Mouse (Mus musculus): ENCODE measurements at regions not wholly inside any gene's neighbourhood (a gene's known extent, or its start where the extent isn't known, plus 50 kb on each side); places are given as distances from the start of the nearest gene placed in this dataset.

DNA sequence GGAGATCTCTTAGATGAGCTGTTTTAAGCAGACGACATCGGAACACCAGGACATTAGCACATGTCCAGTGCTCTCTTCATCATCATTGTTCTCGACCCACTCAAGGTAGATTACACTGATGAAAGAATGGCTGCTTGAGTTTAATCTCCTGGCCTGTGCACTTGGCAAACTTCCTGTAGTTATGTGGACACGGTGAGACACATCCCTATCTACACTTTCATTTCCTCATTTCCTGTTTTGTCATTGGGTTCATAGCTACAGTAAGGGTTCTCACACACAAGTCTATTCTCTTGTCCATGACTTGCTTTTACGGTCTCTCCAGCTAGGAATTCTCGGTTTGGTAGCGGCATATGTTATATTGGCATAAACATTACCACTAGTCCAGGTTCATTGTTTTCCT is 190.5 kb downstream of the Pdgfra start:
- H3K9ac ChIP-seq (replicated peaks), result no peak overlapping the region
- H3K36me3 ChIP-seq, result no peaks in the 10 kb centered on the region
- no peaks in the 10 kb centered on the region for H3K4me1 ChIP-seq (replicated peaks)
- H3K27me3 ChIP-seq, result no peaks in the 10 kb centered on the region
- no peak for ATAC-seq (ENCODE audit: insufficient number of reproducible peaks, insufficient read depth, low FRiP score, low TSS enrichment, low read depth)
- no peak overlapping the region for H3K4me3 ChIP-seq (replicated peaks)
- no peaks in the 10 kb centered on the region for H3K9me3 ChIP-seq
- WGBS, result 93% methylated on average over 7 of the region's 7 CpGs
- no peak overlapping the region for H3K4me2 ChIP-seq
- no peak overlapping the region for H3K27ac ChIP-seq

DNA sequence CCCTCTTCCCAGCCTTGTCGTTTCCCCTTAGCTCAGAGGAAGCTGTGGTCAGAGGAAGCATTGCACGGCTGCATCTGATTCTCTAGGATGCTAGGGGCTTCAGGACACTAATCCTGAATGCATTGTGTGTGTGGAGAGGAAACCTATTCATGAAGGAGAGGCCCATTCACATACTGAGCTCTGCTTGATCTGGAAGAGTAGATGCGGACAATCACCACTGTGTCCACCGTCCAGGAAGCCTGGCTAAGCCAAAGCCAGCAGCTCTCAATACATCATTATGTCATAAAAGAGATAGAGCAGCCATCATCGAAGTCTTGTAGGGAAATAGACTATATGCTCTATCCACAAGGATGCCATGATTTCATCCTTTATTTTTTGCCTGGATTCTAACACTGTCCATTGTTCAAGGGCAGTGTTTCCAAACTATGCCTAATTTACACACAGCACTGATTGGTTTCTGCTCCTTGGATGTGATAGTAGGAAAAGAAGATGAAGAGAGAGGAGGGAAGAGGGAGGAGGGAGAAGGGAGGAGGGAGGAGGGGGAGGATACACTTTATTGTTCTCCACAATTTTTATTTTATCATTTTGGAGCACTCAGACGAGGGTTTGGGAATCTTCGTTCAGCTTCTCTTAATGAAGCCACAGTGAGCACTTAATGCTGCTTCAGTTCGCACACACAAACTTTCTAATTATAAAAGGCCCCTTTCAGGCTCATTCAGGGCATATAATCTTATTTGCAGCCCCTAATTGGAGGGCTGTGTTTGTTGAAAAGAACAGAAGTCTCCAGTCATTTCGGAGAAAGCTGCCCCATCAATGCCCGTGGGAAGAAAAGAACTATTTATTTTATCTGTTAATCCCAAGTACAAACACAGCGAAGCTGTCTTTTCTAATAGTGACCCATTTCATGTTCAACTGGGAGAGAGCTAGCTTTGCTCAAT is 195.0 kb downstream of the Pdgfra start:
- Histone ChIP-seq H3K27ac (no peak overlapping the region), H3K27me3 (no peaks in the 10 kb centered on the region), H3K4me3 (replicated peaks) (no peak overlapping the region), H3K4me2 (no peak overlapping the region), H3K4me1 (replicated peaks) (no peaks in the 10 kb centered on the region), H3K9ac (replicated peaks) (no peak overlapping the region), H3K36me3 (no peaks in the 10 kb centered on the region), H3K9me3 (no peaks in the 10 kb centered on the region)
- ATAC-seq (ENCODE audit: insufficient number of reproducible peaks, insufficient read depth, low FRiP score, low TSS enrichment, low read depth), result no peak
- WGBS, result 68% methylated on average over 11 of the region's 11 CpGs

GRCm38 (mm10) chr5:75347774-75348116 is 195.7 kb downstream of the Pdgfra start:
- Histone ChIP-seq H3K4me2 (no peak overlapping the region), H3K9ac (replicated peaks) (no peak overlapping the region), H3K4me1 (replicated peaks) (no peaks in the 10 kb centered on the region), H3K9me3 (no peaks in the 10 kb centered on the region), H3K36me3 (no peaks in the 10 kb centered on the region), H3K4me3 (replicated peaks) (no peak overlapping the region), H3K27ac (no peak overlapping the region), H3K27me3 (no peaks in the 10 kb centered on the region)
- ATAC-seq (ENCODE audit: insufficient number of reproducible peaks, insufficient read depth, low FRiP score, low TSS enrichment, low read depth), result no peak
- 89% methylated on average over 5 of the region's 5 CpGs for WGBS

DNA sequence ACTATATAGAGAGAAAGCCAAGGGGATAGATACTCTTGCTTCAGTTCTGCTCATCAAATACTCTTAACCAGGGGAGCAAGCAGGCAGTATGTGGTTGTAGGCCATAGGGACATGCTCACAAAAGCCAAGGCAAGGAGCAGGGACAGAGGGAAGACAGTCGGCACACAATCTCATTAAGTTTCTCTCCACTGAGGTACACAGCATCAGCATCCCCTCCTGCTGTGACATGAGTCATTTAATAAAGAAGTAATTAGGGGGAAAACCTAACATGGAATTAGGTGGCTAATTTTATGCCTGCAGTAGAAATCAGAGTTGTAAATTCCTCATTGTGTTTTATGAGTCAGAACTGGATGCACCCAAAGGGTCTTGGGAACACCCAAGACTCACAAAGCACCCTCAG is 203.2 kb downstream of the Pdgfra start:
- no peak overlapping the region for H3K4me3 ChIP-seq (replicated peaks)
- H3K36me3 ChIP-seq, result no peaks in the 10 kb centered on the region
- H3K4me2 ChIP-seq, result no peak overlapping the region
- no peaks in the 10 kb centered on the region for H3K27me3 ChIP-seq
- 33% methylated on average over 1 of the region's 1 CpGs for WGBS
- no peak overlapping the region for H3K9ac ChIP-seq (replicated peaks)
- H3K4me1 ChIP-seq (replicated peaks), result no peaks in the 10 kb centered on the region
- no peak overlapping the region for H3K27ac ChIP-seq
- H3K9me3 ChIP-seq, result no peaks in the 10 kb centered on the region
- ATAC-seq (ENCODE audit: insufficient number of reproducible peaks, insufficient read depth, low FRiP score, low TSS enrichment, low read depth), result no peak

GRCm38 (mm10) chr5:75358869-75359268 is 206.8 kb downstream of the Pdgfra start:
- ATAC-seq (ENCODE audit: insufficient number of reproducible peaks, insufficient read depth, low FRiP score, low TSS enrichment, low read depth), result no peak
- H3K4me3 ChIP-seq (replicated peaks), result no peak overlapping the region
- no peak overlapping the region for H3K9ac ChIP-seq (replicated peaks)
- no peak overlapping the region for H3K4me2 ChIP-seq
- no peaks in the 10 kb centered on the region for H3K36me3 ChIP-seq
- 77% methylated on average over 5 of the region's 5 CpGs for WGBS
- H3K9me3 ChIP-seq, result no peaks in the 10 kb centered on the region
- H3K27me3 ChIP-seq, result no peaks in the 10 kb centered on the region
- no peaks in the 10 kb centered on the region for H3K4me1 ChIP-seq (replicated peaks)
- H3K27ac ChIP-seq, result no peak overlapping the region

GRCm38 (mm10) chr5:75363832-75364231 is 210.9 kb upstream of the Kit start:
- H3K4me2 ChIP-seq, result no peak overlapping the region
- no peaks in the 10 kb centered on the region for H3K36me3 ChIP-seq
- H3K4me1 ChIP-seq (replicated peaks), result no peaks in the 10 kb centered on the region
- H3K9ac ChIP-seq (replicated peaks), result no peak overlapping the region
- ATAC-seq (ENCODE audit: insufficient number of reproducible peaks, insufficient read depth, low FRiP score, low TSS enrichment, low read depth), result no peak
- H3K4me3 ChIP-seq (replicated peaks), result no peak overlapping the region
- WGBS, result 87% methylated on average over 6 of the region's 6 CpGs
- H3K27me3 ChIP-seq, result no peaks in the 10 kb centered on the region
- no peak overlapping the region for H3K27ac ChIP-seq
- H3K9me3 ChIP-seq, result no peaks in the 10 kb centered on the region

- no peak overlapping the region for H3K4me2 ChIP-seq
- H3K36me3 ChIP-seq, result no peaks in the 10 kb centered on the region
- no peak for ATAC-seq (ENCODE audit: insufficient number of reproducible peaks, insufficient read depth, low FRiP score, low TSS enrichment, low read depth)
- no peak overlapping the region for H3K27ac ChIP-seq
- WGBS, result 87% methylated on average over 5 of the region's 5 CpGs
- H3K4me1 ChIP-seq (replicated peaks), result no peaks in the 10 kb centered on the region
- H3K9ac ChIP-seq (replicated peaks), result no peak overlapping the region
- H3K9me3 ChIP-seq, result 0 out of 2 replicates have a peak, but pooled peaks cover 3% of the 10 kb centered on the region
- no peak overlapping the region for H3K4me3 ChIP-seq (replicated peaks)
- H3K27me3 ChIP-seq, result no peaks in the 10 kb centered on the region
Observed at GRCm38 (mm10) chr5:75367282-75367681, 207.4 kb upstream of the Kit start.

GRCm38 (mm10) chr5:75368691-75369090 is 206.0 kb upstream of the Kit start:
- Histone ChIP-seq H3K36me3 (no peaks in the 10 kb centered on the region), H3K9me3 (0 out of 2 replicates have a peak, but pooled peaks cover 3% of the 10 kb centered on the region), H3K27me3 (no peaks in the 10 kb centered on the region), H3K4me2 (no peak overlapping the region), H3K27ac (no peak overlapping the region), H3K4me1 (replicated peaks) (no peaks in the 10 kb centered on the region), H3K9ac (replicated peaks) (no peak overlapping the region), H3K4me3 (replicated peaks) (no peak overlapping the region)
- no peak for ATAC-seq (ENCODE audit: insufficient number of reproducible peaks, insufficient read depth, low FRiP score, low TSS enrichment, low read depth)
- WGBS, result 82% methylated on average over 5 of the region's 5 CpGs

GRCm38 (mm10) chr5:75372849-75373248 is 201.9 kb upstream of the Kit start:
- Histone ChIP-seq H3K9me3 (0 out of 2 replicates have a peak, but pooled peaks cover 3% of the 10 kb centered on the region), H3K36me3 (no peaks in the 10 kb centered on the region), H3K4me3 (replicated peaks) (no peak overlapping the region), H3K9ac (replicated peaks) (no peak overlapping the region), H3K27ac (no peak overlapping the region), H3K4me2 (no peak overlapping the region), H3K27me3 (no peaks in the 10 kb centered on the region), H3K4me1 (replicated peaks) (peaks cover 9% of the 10 kb centered on the region)
- ATAC-seq (ENCODE audit: insufficient number of reproducible peaks, insufficient read depth, low FRiP score, low TSS enrichment, low read depth), result no peak
- 62% methylated on average over 3 of the region's 3 CpGs for WGBS

DNA sequence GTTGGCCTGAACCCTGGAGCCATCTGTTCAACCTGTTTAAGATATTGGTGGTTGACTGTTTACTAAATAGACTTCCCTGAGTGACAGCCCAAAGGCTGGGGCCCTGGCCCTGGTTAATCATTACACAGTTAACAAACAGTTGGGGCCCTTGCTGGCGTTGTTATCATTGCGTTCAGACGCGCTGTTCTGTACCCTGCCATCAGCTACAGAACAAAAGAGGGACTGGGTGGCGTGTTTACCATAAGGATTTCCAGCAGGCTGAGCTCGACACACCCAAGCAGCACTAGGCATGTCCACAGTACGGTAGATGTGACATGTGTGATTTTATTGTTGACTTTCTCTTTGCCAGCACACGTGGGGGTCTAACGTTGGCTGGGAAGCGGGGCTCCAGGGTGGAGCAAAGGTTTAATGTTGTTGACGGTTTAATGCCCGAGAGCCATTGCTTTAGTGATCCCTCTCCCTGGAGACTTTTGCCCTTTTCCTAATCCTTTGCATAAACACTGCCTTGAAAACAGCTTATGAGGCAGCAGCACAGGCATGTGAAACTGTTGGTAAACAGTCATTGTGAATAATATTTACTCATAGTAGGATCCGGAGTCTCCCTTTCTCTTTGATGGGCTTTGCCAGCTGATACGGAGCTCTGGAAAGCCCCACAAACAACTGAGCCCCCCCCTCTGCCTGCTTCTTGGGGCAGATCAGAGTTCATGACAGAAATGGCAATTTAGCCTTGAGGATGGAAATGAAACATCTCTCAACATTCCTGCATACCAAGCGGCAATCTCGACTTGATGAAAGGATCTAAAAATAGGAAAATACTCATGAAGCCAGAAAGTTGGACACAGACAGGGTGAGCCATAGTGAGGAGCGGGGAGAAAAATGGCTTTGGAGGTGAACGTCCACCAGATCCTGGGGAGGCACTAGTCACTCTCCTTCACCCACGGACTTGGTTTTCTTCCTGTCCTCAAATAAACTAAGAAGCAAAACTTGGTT is 197.1 kb upstream of the Kit start:
- Histone ChIP-seq H3K36me3 (no peaks in the 10 kb centered on the region), H3K27ac (no peak overlapping the region), H3K9me3 (no peaks in the 10 kb centered on the region), H3K9ac (replicated peaks) (no peak overlapping the region), H3K4me3 (replicated peaks) (no peak overlapping the region), H3K4me2 (no peak overlapping the region), H3K27me3 (no peaks in the 10 kb centered on the region), H3K4me1 (replicated peaks) (peaks cover 10% of the 10 kb centered on the region)
- ATAC-seq (ENCODE audit: insufficient number of reproducible peaks, insufficient read depth, low FRiP score, low TSS enrichment, low read depth), result no peak
- 43% methylated on average over 19 of the region's 19 CpGs for WGBS

DNA sequence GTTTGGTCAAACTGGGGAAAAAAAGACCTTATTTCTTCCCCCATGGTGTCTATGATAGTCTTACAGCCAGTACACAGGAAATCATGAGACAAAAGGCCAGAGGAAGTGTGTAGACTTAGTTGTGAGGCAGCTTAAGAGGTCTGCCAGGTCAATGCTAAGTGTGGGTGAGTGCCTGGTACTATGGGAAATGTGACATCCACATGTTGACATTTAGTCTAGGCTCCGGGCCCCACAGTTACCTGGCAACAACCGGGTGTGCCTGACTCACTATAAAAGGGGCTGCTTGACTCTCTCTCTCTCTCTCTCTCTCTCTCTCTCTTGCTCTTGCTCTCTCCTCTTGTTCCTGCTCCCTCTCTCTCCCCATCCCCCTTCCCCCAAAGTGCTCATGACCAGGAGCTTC is 196.1 kb upstream of the Kit start:
- ATAC-seq (ENCODE audit: insufficient number of reproducible peaks, insufficient read depth, low FRiP score, low TSS enrichment, low read depth), result no peak
- WGBS, result 41% methylated on average over 2 of the region's 2 CpGs

More for the DNA sequence above, 196.1 kb upstream of the Kit start:
- no peaks in the 10 kb centered on the region for H3K36me3 ChIP-seq
- no peak overlapping the region for H3K4me2 ChIP-seq
- H3K9ac ChIP-seq (replicated peaks), result no peak overlapping the region
- H3K4me1 ChIP-seq (replicated peaks), result peaks cover 10% of the 10 kb centered on the region
- H3K27me3 ChIP-seq, result no peaks in the 10 kb centered on the region
- no peak overlapping the region for H3K4me3 ChIP-seq (replicated peaks)
- H3K9me3 ChIP-seq, result no peaks in the 10 kb centered on the region
- H3K27ac ChIP-seq, result no peak overlapping the region

Measured in limb, embryonic 12.5 days (tissue).